Mouse (Mus musculus): ENCODE measurements at regions not wholly inside any gene's neighbourhood (a gene's known extent, or its start where the extent isn't known, plus 50 kb on each side); places are given as distances from the start of the nearest gene placed in this dataset.
A peak's percentile ranks its signal among the peaks of the same experiment; 100 is the strongest.

- WGBS = 45% methylated on average over 3 of the region's 3 CpGs
- Histone ChIP-seq H3K27ac (replicated peaks) (no peak overlapping the region), H3K36me3 (no peaks in the 10 kb centered on the region), H3K9me3 (no peaks in the 10 kb centered on the region), H3K27me3 (replicated peaks) (no peaks in the 10 kb centered on the region), H3K4me3 (no peak overlapping the region), H3K9ac (no peak overlapping the region), H3K4me2 (no peak overlapping the region), H3K4me1 (peaks cover 4% of the 10 kb centered on the region; the same call in 1 of the 2 replicates)
- no peak for ATAC-seq (ENCODE audit: extremely low read depth, insufficient number of reproducible peaks, low FRiP score, low TSS enrichment)
Observed at GRCm38 (mm10) chr13:113502059-113502458, 116.3 kb downstream of the Snx18 start.

GRCm38 (mm10) chr13:113500373-113500990, 117.9 kb downstream of the Snx18 start:
- Histone ChIP-seq H3K4me3 (no peak overlapping the region), H3K9me3 (no peaks in the 10 kb centered on the region), H3K36me3 (no peaks in the 10 kb centered on the region), H3K4me2 (no peak overlapping the region), H3K27ac (replicated peaks) (no peak overlapping the region), H3K4me1 (peaks cover 11% of the 10 kb centered on the region), H3K9ac (no peak overlapping the region), H3K27me3 (replicated peaks) (no peaks in the 10 kb centered on the region)
- WGBS = 68% methylated on average over 3 of the region's 3 CpGs
- ATAC-seq (ENCODE audit: extremely low read depth, insufficient number of reproducible peaks, low FRiP score, low TSS enrichment) = no peak

DNA sequence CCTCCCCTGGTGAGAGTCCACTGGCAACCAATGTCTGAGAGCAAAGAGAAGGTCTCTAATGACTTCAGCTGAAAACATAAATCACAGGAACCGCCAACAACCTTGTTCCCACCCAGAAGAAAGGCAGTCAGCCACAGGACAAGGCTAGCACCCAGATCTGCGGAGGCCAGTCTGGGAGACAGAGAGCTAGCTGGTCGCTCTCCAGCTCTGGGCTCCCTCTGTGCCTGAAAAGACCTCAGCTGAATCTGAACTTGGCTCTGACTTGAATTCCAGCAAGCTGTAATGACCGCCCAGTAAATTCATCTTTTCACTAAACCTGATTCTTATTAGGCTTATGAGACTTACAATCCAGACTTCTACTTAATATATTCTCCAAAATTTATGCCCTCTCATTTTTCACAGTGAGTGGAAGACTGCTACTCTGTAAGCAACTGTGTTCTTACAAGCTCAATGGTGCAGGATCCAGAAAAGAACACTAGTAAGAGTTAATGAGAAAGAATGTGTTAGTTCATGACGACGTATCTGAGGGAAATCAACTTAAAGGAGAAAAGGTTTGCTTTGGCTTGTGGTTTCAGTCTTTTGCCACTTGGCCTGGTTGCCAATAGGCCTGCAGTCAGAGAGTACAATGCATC, 119.2 kb downstream of the Snx18 start:
- Histone ChIP-seq H3K36me3 (no peaks in the 10 kb centered on the region), H3K4me1 (peaks cover 13% of the 10 kb centered on the region), H3K4me3 (no peak overlapping the region), H3K27me3 (replicated peaks) (no peaks in the 10 kb centered on the region), H3K9ac (no peak overlapping the region), H3K4me2 (no peak overlapping the region), H3K9me3 (no peaks in the 10 kb centered on the region), H3K27ac (replicated peaks) (no peak overlapping the region)
- WGBS = 75% methylated on average over 6 of the region's 6 CpGs
- no peak for ATAC-seq (ENCODE audit: extremely low read depth, insufficient number of reproducible peaks, low FRiP score, low TSS enrichment)

DNA sequence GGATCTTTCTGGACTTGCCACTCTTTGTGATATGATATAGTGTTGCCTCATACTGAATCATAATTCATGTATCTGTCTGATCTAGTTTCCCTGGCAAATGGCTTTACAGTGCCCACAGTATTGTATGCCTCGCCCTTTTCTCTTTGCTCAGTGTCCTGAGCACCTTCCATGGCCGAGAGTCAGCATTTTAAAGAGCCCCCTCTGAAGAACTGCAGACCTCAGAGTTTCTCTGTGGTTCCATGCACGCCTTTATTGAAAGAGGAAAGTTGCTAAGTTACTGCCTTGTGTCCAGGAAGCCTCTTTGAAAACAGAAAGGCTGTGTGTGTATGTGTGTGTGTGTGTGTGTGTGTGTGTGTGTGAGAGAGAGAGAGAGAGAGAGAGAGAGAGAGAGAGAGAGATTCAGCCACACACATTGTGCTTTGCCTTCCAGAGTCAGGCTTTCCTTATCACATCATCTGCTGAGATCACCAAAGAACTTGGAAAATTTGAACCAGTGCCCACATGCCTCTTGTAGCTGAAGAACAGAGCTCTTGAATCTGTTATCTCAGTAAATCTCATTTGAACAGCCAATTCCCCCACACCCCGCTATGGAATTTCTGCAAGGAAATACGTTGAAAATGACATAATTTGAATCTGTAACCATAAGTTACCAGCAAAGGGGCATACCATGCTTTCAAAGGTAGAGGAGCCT, 122.6 kb downstream of the Snx18 start:
- Histone ChIP-seq H3K9me3 (no peaks in the 10 kb centered on the region), H3K4me1 (peaks cover 9% of the 10 kb centered on the region), H3K36me3 (no peaks in the 10 kb centered on the region), H3K27ac (replicated peaks) (0 out of 2 replicates have a peak overlapping the region, but pooled peaks have one; percentile 32), H3K27me3 (replicated peaks) (no peaks in the 10 kb centered on the region), H3K9ac (no peak overlapping the region), H3K4me3 (no peak overlapping the region), H3K4me2 (no peak overlapping the region)
- 49% methylated on average over 5 of the region's 5 CpGs for WGBS
- ATAC-seq (ENCODE audit: extremely low read depth, insufficient number of reproducible peaks, low FRiP score, low TSS enrichment) = no peak

DNA sequence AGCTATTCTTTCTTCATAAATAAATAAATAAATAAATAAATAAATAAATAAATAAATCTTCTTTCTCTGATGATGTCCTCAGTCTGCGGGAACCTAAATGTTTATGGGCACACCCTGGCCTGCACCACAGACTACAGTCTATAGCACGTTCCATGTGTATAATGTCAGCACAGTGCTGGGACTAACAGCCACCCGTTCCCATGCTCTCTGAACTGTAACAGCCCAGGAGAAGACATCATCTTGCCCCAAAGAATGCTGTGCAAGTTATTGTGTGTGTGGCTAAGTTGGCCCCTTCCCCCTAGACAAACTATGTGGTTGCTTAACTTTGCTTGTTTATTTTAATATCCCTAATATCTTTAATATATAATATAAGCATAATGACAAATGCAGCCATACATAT, 123.2 kb downstream of the Snx18 start:
- peaks cover 13% of the 10 kb centered on the region for H3K4me1 ChIP-seq
- no peak overlapping the region for H3K9ac ChIP-seq
- H3K4me3 ChIP-seq = no peak overlapping the region
- H3K4me2 ChIP-seq = no peak overlapping the region
- H3K27me3 ChIP-seq (replicated peaks) = no peaks in the 10 kb centered on the region
- H3K9me3 ChIP-seq = no peaks in the 10 kb centered on the region
- no peak overlapping the region for H3K27ac ChIP-seq (replicated peaks)
- H3K36me3 ChIP-seq = no peaks in the 10 kb centered on the region
- WGBS = 82% methylated on average over 3 of the region's 3 CpGs
- no peak for ATAC-seq (ENCODE audit: extremely low read depth, insufficient number of reproducible peaks, low FRiP score, low TSS enrichment)

GRCm38 (mm10) chr13:113494688-113495087, 123.7 kb downstream of the Snx18 start:
- no peaks in the 10 kb centered on the region for H3K9me3 ChIP-seq
- H3K4me2 ChIP-seq = no peak overlapping the region
- no peaks in the 10 kb centered on the region for H3K27me3 ChIP-seq (replicated peaks)
- 69% methylated on average over 5 of the region's 5 CpGs for WGBS
- H3K36me3 ChIP-seq = no peaks in the 10 kb centered on the region
- H3K4me1 ChIP-seq = peaks cover 17% of the 10 kb centered on the region
- no peak for ATAC-seq (ENCODE audit: extremely low read depth, insufficient number of reproducible peaks, low FRiP score, low TSS enrichment)
- no peak overlapping the region for H3K4me3 ChIP-seq
- H3K27ac ChIP-seq (replicated peaks) = no peak overlapping the region
- H3K9ac ChIP-seq = no peak overlapping the region

DNA sequence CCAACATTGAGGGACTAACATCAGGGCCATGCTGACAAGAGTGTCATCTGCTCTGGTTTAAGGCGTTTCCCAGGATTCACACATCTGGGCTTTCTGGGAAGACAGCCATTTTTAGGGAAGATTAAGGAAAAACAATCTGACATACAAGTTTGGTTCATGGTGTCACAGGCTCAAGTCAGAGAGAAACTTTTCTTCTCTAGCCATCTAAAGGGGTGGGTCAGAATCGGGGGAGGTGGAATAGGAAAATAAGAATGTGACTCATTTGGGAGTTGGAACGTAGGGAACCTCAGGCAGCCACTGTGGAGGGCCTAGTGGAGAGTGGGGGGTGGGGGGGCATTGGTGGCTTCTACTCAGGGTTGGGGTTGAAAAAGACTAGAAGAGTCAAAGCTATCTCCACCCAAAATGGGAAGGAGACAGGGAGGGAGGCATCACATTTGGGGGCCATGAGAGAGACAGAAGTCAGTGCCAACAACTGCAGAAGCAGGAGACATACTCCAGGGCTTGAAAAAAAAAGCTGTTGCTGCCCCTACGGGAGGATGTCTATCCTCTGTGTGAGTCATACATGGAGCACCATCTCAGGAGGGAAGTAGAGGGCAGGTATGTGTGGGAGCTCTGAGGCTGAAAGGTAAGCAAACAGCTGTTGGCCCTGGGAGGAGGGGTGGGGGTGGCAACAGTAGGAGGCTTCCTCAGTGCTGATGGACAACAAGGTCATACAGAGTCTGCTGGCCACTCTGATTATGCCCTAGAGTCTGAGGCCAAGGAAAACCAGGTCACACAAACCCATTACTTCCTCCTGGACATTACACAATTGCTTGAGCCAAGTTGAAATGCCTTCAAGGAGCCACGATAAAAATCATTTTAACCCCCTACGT, 128.2 kb downstream of the Snx18 start:
- peaks cover 16% of the 10 kb centered on the region for H3K4me1 ChIP-seq
- H3K9ac ChIP-seq = no peak overlapping the region
- ATAC-seq (ENCODE audit: extremely low read depth, insufficient number of reproducible peaks, low FRiP score, low TSS enrichment) = no peak
- peaks cover 8% of the 10 kb centered on the region for H3K9me3 ChIP-seq
- H3K27me3 ChIP-seq (replicated peaks) = no peaks in the 10 kb centered on the region
- 0 out of 2 replicates have a peak, but pooled peaks cover 2% of the 10 kb centered on the region for H3K36me3 ChIP-seq
- WGBS = 66% methylated on average over 6 of the region's 6 CpGs
- no peak overlapping the region for H3K27ac ChIP-seq (replicated peaks)
- no peak overlapping the region for H3K4me3 ChIP-seq
- no peak overlapping the region for H3K4me2 ChIP-seq

GRCm38 (mm10) chr13:113486368-113486955, 131.9 kb downstream of the Snx18 start:
- H3K4me1 ChIP-seq = peaks cover 27% of the 10 kb centered on the region
- ATAC-seq (ENCODE audit: extremely low read depth, insufficient number of reproducible peaks, low FRiP score, low TSS enrichment) = no peak
- peaks cover 8% of the 10 kb centered on the region for H3K9me3 ChIP-seq
- H3K36me3 ChIP-seq = 0 out of 2 replicates have a peak, but pooled peaks cover 2% of the 10 kb centered on the region
- 57% methylated on average over 6 of the region's 6 CpGs for WGBS
- H3K4me2 ChIP-seq = no peak overlapping the region
- H3K27me3 ChIP-seq (replicated peaks) = no peaks in the 10 kb centered on the region
- no peak overlapping the region for H3K9ac ChIP-seq
- no peak overlapping the region for H3K27ac ChIP-seq (replicated peaks)
- no peak overlapping the region for H3K4me3 ChIP-seq

DNA sequence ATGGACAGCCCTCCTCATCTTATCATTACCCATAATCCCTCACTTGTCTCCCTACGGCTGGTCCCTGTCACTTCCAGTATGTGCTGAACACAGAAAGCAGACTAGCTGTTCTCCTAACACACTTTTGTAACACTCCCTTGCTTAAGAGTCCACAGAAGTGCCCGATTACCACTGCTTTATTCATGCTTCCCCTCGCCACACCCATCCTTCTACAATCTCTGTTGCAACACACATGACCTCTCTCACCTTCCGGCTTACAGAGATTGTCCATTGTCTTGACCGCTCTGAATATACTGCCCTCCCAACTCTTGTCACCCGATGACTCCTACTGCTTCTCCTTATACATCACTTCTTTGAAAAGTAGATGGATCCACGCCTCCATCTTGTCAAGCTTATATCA, 132.9 kb downstream of the Snx18 start:
- Histone ChIP-seq H3K36me3 (0 out of 2 replicates have a peak, but pooled peaks cover 2% of the 10 kb centered on the region), H3K27me3 (replicated peaks) (no peaks in the 10 kb centered on the region), H3K9me3 (peaks cover 8% of the 10 kb centered on the region), H3K4me1 (peaks cover 27% of the 10 kb centered on the region), H3K4me2 (no peak overlapping the region), H3K4me3 (no peak overlapping the region), H3K27ac (replicated peaks) (no peak overlapping the region), H3K9ac (no peak overlapping the region)
- 41% methylated on average over 7 of the region's 7 CpGs for WGBS
- peak; percentile 31; the same call in 1 of the 2 replicates for ATAC-seq (ENCODE audit: extremely low read depth, insufficient number of reproducible peaks, low FRiP score, low TSS enrichment)

DNA sequence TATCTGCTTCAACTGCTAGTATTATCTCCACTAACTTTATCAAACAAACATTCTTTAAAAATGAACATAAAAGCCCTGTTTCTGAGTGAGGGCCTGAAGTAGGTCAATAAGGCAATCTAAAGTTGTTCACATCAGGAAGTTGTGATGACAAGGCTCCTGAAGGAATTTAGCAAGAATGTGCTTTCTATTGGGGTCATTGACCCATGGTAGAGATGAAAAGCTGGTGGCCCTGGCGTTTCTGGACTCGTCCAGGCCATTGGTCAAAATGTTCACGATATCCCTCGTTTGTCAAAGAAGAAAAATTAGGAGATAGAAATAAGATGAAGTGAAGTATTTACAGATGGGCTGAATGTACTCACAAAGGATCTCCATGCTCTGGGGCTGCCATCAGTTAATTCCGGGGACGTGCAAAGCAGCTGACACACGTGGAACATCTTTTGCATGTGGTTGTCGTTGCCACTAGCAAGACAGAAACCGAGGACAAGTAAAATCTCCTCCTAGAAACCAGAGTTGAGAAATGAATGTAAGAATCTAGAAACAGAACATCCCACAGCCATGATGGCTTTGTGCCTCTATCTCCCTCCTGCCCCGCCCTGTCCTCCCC, 134.1 kb downstream of the Snx18 start:
- ATAC-seq (ENCODE audit: extremely low read depth, insufficient number of reproducible peaks, low FRiP score, low TSS enrichment) = no peak
- Histone ChIP-seq H3K9me3 (peaks cover 8% of the 10 kb centered on the region), H3K9ac (no peak overlapping the region), H3K27ac (replicated peaks) (no peak overlapping the region), H3K27me3 (replicated peaks) (no peaks in the 10 kb centered on the region), H3K36me3 (0 out of 2 replicates have a peak, but pooled peaks cover 2% of the 10 kb centered on the region), H3K4me3 (no peak overlapping the region), H3K4me1 (peaks cover 19% of the 10 kb centered on the region), H3K4me2 (no peak overlapping the region)
- 54% methylated on average over 10 of the region's 10 CpGs for WGBS
